Mouse (Mus musculus): ENCODE data around the gene Abhd2. TPM values are rescaled to one million over a fixed set of nuclear protein-coding genes. Genes with fewer than 3 reads are reported as not detected.
A peak's percentile ranks its signal among the peaks of the same experiment; 100 is the strongest.

Abhd2 gene
- polyA plus RNA-seq, 1 experiment from 2014 or later: 34.8 TPM

GRCm38 (mm10) chr7:79232048-79232447 lies 41.0 kb upstream of the Abhd2 start:
- no peak overlapping the region for H3K4me3 ChIP-seq (ENCODE audit: low read depth, low read length)

GRCm38 (mm10) chr7:79238741-79239140 lies 34.3 kb upstream of the Abhd2 start:
- H3K4me1 ChIP-seq (replicated peaks; ENCODE audit: control insufficient read depth, insufficient read depth, low read length): no peaks in the 10 kb centered on the region
- H3K27ac ChIP-seq (ENCODE audit: low read depth, low read length): no peak overlapping the region
- WGBS: 74% methylated on average over 5 of the region's 5 CpGs
- no peak for ATAC-seq
- no peak overlapping the region for H3K4me3 ChIP-seq (ENCODE audit: low read depth, low read length)
- peak; percentile 71 for TF ChIP-seq CTCF (IDR thresholded peaks at IDR 0.05; ENCODE audit: low read depth)
- no peaks in the 10 kb centered on the region for H3K27me3 ChIP-seq (replicated peaks; ENCODE audit: control insufficient read depth, insufficient read depth, low read length)
- H3K9ac ChIP-seq (ENCODE audit: low read depth, low read length): no peak overlapping the region
- H3K9me3 ChIP-seq (ENCODE audit: control insufficient read depth): no peaks in the 10 kb centered on the region
- no peak overlapping the region for H3K4me2 ChIP-seq (replicated peaks; ENCODE audit: low read depth)
- H3K36me3 ChIP-seq (ENCODE audit: control insufficient read depth, insufficient read depth): no peaks in the 10 kb centered on the region

More at GRCm38 (mm10) chr7:79232048-79232447, 41.0 kb upstream of the Abhd2 start:
- WGBS: 78% methylated on average over 10 of the region's 10 CpGs
- no peak for ATAC-seq
- H3K27ac ChIP-seq (ENCODE audit: low read depth, low read length): no peak overlapping the region
- no peak overlapping the region for H3K4me2 ChIP-seq (replicated peaks; ENCODE audit: low read depth)
- no peak overlapping the region for H3K9ac ChIP-seq (ENCODE audit: low read depth, low read length)
- H3K4me1 ChIP-seq (replicated peaks; ENCODE audit: control insufficient read depth, insufficient read depth, low read length): no peaks in the 10 kb centered on the region
- no peak for TF ChIP-seq CTCF (IDR thresholded peaks at IDR 0.05; ENCODE audit: low read depth)
- no peaks in the 10 kb centered on the region for H3K27me3 ChIP-seq (replicated peaks; ENCODE audit: control insufficient read depth, insufficient read depth, low read length)
- no peaks in the 10 kb centered on the region for H3K36me3 ChIP-seq (ENCODE audit: control insufficient read depth, insufficient read depth)
- no peaks in the 10 kb centered on the region for H3K9me3 ChIP-seq (ENCODE audit: control insufficient read depth)

- WGBS: 63% methylated on average over 10 of the region's 10 CpGs
- H3K4me2 ChIP-seq (replicated peaks; ENCODE audit: low read depth): no peak overlapping the region
- no peaks in the 10 kb centered on the region for H3K9me3 ChIP-seq (ENCODE audit: control insufficient read depth)
- no peak overlapping the region for H3K27ac ChIP-seq (ENCODE audit: low read depth, low read length)
- no peaks in the 10 kb centered on the region for H3K27me3 ChIP-seq (replicated peaks; ENCODE audit: control insufficient read depth, insufficient read depth, low read length)
- no peak overlapping the region for H3K4me3 ChIP-seq (ENCODE audit: low read depth, low read length)
- ATAC-seq: no peak
- no peaks in the 10 kb centered on the region for H3K4me1 ChIP-seq (replicated peaks; ENCODE audit: control insufficient read depth, insufficient read depth, low read length)
- H3K36me3 ChIP-seq (ENCODE audit: control insufficient read depth, insufficient read depth): no peaks in the 10 kb centered on the region
- TF ChIP-seq CTCF (IDR thresholded peaks at IDR 0.05; ENCODE audit: low read depth): no peak
- no peak overlapping the region for H3K9ac ChIP-seq (ENCODE audit: low read depth, low read length)
Observed at GRCm38 (mm10) chr7:79241931-79242625, 30.9 kb upstream of the Abhd2 start.

- no peak overlapping the region for H3K9ac ChIP-seq (ENCODE audit: low read depth, low read length)
- no peak for TF ChIP-seq CTCF (IDR thresholded peaks at IDR 0.05; ENCODE audit: low read depth)
Observed at GRCm38 (mm10) chr7:79243236-79243635, 29.8 kb upstream of the Abhd2 start.

GRCm38 (mm10) chr7:79246039-79246670 lies 26.8 kb upstream of the Abhd2 start:
- no peaks in the 10 kb centered on the region for H3K27me3 ChIP-seq (replicated peaks; ENCODE audit: control insufficient read depth, insufficient read depth, low read length)
- H3K27ac ChIP-seq (ENCODE audit: low read depth, low read length): no peak overlapping the region
- WGBS: 10% methylated on average over 18 of the region's 18 CpGs
- H3K4me2 ChIP-seq (replicated peaks; ENCODE audit: low read depth): peak overlapping the region; percentile 18; the same call in 1 of the 2 replicates
- H3K4me1 ChIP-seq (replicated peaks; ENCODE audit: control insufficient read depth, insufficient read depth, low read length): no peaks in the 10 kb centered on the region
- H3K9me3 ChIP-seq (ENCODE audit: control insufficient read depth): no peaks in the 10 kb centered on the region
- H3K4me3 ChIP-seq (ENCODE audit: low read depth, low read length): no peak overlapping the region
- peak; percentile 97 for TF ChIP-seq CTCF (IDR thresholded peaks at IDR 0.05; ENCODE audit: low read depth)
- peak; percentile 62 for ATAC-seq
- H3K9ac ChIP-seq (ENCODE audit: low read depth, low read length): no peak overlapping the region
- no peaks in the 10 kb centered on the region for H3K36me3 ChIP-seq (ENCODE audit: control insufficient read depth, insufficient read depth)

More at GRCm38 (mm10) chr7:79243236-79243635, 29.8 kb upstream of the Abhd2 start:
- ATAC-seq: no peak
- no peaks in the 10 kb centered on the region for H3K27me3 ChIP-seq (replicated peaks; ENCODE audit: control insufficient read depth, insufficient read depth, low read length)
- H3K27ac ChIP-seq (ENCODE audit: low read depth, low read length): no peak overlapping the region
- H3K9me3 ChIP-seq (ENCODE audit: control insufficient read depth): no peaks in the 10 kb centered on the region
- H3K4me2 ChIP-seq (replicated peaks; ENCODE audit: low read depth): no peak overlapping the region
- no peak overlapping the region for H3K4me3 ChIP-seq (ENCODE audit: low read depth, low read length)
- WGBS: 67% methylated on average over 4 of the region's 4 CpGs
- no peaks in the 10 kb centered on the region for H3K36me3 ChIP-seq (ENCODE audit: control insufficient read depth, insufficient read depth)
- no peaks in the 10 kb centered on the region for H3K4me1 ChIP-seq (replicated peaks; ENCODE audit: control insufficient read depth, insufficient read depth, low read length)

GRCm38 (mm10) chr7:79247408-79247807 lies 25.6 kb upstream of the Abhd2 start:
- Histone ChIP-seq H3K4me3 (ENCODE audit: low read depth, low read length) (no peak overlapping the region), H3K4me1 (replicated peaks; ENCODE audit: control insufficient read depth, insufficient read depth, low read length) (no peaks in the 10 kb centered on the region), H3K27me3 (replicated peaks; ENCODE audit: control insufficient read depth, insufficient read depth, low read length) (no peaks in the 10 kb centered on the region), H3K27ac (ENCODE audit: low read depth, low read length) (no peak overlapping the region), H3K9me3 (ENCODE audit: control insufficient read depth) (no peaks in the 10 kb centered on the region), H3K36me3 (ENCODE audit: control insufficient read depth, insufficient read depth) (no peaks in the 10 kb centered on the region), H3K4me2 (replicated peaks; ENCODE audit: low read depth) (no peak overlapping the region), H3K9ac (ENCODE audit: low read depth, low read length) (no peak overlapping the region)
- no peak for TF ChIP-seq CTCF (IDR thresholded peaks at IDR 0.05; ENCODE audit: low read depth)
- ATAC-seq: no peak
- 91% methylated on average over 1 of the region's 1 CpGs for WGBS
